Mouse (Mus musculus): ENCODE data around the gene Astn2.

Gene Astn2

DNA sequence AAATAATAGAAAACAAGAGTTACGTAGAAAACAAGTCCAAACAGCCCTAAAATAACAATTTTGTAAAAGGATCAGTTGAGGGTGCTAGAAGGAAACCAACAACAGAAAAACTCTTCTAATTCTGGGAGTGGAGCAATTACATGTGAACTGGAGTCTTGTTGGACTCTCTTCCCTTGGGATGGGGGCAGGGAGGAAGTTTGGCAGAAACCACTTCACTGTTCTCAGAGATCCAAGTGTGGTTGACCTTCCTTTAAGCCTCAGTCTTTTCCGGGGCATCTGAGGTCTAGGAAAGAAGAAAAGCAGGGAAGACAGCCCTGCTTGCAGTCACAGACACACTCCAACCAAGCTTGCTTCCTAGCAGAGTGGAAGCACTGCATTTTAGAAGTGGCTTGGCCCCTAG lies 896.3 kb downstream of the Astn2 start:
- peak; percentile 65 for DNase-seq

DNA sequence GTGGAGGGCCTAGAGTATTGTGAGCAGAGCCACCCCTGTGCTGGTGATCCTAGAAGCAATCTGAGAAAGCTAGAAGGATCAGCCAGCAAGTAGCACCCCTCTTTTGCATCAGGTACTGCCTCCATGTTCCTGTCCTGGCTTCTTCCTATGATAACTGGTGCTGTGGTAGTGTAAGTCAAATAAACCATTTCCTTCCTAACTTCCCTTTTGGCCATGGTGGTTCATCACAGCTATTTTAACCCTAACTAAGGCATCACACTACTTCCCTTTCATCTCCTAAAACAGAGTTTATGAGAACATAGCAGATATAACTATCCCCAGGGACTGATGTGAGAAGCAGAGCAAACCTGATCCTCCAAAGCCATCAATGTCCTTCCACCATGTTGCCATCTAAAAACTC lies 897.5 kb downstream of the Astn2 start:
- no peak for DNase-seq

DNA sequence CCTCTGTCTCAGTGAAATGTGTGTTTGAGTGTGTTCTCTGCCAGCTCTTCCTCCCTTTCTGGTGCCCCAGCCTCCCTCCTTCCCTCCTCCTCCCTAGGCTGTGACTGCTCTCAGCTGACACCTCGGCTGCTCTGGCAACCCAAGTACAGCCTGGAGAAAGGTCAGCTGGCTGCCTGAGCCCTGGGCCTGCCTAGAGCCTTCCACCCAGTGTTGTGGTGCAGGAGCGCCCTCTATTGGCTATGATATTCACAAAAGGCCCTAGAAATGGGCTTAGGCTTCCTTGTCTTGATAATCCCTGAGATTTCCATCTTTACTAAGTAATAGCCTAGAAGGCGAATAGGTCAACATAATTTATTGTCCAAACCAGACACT lies 908.0 kb downstream of the Astn2 start:
- DNase-seq, result peak; percentile 92

DNA sequence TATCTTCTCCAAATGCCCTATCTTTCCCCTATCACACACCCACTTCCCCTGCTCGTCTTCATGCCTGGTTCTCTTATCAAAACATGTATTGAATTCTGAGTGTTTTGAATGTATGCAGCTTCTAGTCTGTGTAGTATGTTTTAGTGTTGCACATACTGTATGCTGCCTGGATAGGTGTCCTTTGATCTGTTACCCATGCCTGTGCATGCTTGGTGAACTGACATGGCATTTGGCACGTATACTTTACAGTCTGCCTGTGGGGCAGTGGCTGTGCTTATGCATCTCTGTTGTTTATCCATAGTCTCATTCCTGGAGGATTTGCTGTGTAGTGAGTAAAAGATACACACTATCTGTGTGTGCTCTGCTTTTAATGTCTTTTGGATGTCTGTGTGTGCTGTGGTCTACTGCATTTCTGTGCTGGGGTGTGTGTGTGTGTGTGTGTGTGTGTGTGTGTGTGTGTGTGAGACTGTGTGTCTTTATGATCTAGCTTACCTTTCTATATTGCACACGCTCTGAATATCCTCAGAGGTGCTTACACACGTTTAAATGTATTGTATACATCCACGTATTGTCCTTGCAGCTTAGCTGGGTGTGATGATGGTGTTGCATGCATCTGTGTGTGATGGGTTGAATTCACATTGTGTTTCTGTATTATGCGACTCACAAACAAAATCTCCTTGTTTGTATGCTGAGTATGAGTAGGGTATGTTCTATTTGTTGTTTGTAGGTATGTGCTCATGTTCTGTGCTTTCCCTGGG lies 908.5 kb downstream of the Astn2 start:
- no peak for DNase-seq

DNA sequence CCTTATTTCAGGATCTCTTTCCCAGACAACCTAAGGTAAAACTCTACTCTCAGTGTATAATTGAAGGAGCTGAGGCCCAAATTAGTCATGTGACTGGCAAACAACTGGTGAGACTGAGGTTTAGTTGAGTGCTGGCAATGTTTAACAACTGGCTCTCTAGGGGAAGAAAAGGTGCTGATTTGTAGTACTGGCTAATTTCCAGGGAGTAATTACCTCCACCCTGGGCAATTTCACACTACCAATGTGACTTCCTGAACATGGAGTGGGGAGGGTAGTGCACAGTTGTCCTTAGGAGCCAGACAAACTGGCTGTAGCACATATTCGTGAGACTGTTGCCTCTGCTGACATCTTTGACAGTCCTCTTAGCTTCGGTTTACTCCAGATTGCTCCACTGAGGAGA lies 912.9 kb downstream of the Astn2 start:
- no peak for DNase-seq

DNA sequence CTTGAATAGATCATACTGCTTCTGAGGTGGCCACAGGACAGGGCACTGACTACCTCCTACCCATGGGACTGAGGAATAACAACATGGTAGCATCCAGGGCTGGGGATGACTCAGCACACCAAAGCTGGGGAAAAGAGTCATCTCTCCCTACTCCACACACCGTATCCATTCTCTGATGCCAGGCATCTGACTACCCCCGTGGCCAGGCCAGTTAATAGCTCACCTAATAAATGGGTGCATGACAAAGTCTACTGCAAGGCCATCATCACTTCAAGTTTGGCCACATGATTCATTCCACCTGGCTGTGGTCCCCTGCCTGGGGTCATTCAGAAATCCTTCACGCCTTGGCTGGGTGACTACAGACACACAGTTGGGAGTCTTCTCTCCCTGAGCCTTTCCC lies 914.7 kb downstream of the Astn2 start:
- DNase-seq, result no peak

DNA sequence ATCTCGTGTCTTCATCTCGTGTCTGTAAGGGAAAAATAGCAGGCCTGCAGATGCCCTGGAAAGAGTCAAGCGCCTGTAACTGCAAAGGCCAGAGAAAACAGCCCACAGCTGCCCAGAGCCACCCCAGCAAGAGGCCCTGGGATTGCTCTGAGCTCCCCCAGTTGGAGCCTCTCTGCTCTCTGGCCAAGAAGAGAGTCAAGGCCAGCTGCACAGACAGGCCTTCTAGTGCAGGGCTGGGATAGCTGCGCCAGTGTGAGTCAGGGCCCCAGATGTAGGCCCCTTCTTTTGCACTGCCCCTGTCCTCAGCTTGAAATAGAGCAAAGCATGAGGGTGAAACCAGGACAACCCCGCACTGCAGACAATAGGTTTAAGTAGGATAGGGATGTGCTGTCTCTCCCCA lies 922.8 kb downstream of the Astn2 start:
- DNase-seq, result peak; percentile 16

DNA sequence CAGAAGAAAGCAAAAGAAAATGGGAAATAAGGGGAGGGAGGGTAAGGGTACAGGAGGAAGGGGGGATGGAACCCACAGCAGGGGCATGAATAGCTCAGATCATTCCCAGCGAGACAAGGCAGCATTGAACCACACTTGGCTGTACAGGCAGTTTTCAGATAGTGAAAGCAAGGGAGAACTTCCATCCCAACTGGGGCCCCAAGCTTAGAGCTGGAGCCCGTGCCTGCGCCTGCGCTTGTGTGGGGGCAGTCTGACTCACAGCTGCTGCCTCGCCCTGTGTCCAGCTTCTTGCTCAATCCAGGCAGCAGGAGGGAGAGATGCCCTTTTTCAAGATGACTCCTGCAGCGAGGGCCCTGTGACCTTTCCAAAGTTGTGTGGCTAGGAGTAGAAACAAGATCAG lies 927.3 kb downstream of the Astn2 start:
- DNase-seq, result peak; percentile 41

DNA sequence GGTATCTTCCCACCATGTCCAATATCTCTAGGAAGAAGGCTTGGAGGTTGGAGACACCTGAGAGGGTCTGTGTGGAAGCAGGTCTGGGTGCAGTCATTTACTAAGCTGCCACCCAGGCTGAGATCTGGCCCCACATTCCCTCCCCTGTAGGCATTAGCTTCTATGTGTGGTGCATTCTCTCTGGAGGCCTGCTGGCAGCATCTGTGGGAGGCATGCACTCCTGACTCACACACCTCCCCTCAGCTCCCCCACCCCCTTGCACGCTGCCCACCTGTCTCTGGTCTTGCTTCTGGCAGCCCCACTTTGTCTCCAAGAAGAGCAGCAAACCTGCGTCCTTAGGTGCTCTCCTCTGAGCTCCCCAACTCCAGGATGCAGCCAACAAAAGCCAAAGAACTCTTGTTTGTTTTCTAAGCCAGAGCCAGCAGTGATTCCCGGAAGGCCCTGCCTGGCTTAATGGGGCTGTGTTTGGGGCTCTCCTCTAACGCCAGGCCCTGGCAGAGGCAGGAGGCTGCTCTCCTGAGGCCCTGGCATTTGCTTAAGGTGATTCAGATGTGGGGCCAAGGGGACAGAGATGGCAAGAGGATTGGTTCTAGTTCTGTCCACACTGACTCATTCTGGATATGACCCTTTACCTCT lies 928.4 kb downstream of the Astn2 start:
- DNase-seq, result no peak

DNA sequence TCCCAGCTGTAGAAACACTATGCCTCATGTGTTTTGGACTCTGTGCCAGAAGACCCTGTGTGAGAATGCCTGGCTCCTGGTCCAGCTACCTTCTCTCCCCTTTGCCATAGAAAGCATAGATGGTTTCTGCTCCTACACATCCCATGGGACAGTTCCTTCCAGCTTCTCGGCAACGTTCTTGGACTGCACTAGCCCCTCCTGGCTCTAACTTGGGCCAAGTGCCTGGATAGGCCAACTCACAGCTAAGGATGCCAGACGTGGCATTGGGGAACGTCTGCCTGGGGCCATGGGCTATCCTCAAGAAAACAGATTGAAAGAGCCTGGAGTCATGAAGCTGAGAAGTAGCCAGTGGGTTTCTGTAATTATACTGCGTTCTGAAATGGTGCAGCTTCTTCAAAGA lies 931.3 kb downstream of the Astn2 start:
- no peak for DNase-seq

DNA sequence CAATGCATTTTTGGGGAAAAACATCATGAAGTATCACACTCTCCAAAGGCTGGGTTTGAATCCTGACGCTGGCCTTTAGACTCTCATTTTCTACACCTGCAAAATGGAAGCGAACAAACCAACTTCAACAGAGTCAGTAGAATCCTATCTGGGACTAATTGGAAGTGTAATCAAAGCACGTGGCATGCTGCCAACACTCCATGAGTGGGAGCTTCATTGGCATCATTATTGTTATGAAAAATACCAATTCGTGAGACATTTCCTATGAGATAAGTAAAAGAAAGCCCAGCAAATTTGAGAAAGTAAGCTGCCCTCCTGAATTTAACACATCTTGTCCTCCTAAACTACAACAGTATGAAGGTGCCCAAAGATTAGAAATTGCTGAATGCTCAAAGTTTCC lies 955.2 kb downstream of the Astn2 start:
- peak; percentile 6 for DNase-seq

DNA sequence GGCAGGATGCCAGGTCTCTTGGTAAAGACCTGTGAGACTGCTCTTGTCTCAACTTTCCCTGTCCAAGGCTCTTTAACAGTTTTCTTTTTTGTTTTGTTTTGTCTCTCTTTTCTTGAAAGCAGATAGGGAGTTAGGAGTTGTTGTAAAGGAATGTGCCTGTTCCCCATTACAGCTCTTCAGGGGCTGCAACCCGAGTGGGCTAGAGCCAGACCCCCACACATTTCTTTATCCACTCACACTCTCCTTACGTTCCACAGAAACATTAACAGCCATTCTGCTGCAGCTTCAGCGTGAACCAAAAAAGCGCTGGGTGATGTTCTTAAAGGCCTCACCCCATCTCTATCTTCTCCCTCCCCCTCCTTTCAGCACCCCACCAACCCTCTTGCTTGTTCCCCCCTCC lies 962.7 kb downstream of the Astn2 start:
- no peak for DNase-seq

DNA sequence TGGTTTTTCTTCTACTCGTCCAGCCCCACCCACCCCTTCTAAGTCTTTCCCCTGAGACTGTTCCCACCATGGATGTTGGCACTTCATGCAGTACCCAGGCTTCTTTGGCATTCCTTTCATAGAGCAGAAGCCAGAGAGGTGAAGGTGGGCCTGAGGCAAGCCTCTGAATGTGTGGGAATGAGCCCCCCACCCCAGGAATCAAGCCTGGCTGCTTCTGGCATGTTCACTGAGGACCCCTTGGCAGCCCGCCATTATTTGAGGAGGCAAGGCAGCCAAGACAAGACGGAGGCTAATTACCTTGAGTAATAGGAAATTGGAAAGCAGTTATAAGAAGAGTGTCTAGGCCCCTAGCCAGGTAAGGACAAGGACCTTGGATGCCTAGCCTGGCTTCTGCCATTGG lies 973.6 kb downstream of the Astn2 start:
- peak; percentile 5 for DNase-seq

DNA sequence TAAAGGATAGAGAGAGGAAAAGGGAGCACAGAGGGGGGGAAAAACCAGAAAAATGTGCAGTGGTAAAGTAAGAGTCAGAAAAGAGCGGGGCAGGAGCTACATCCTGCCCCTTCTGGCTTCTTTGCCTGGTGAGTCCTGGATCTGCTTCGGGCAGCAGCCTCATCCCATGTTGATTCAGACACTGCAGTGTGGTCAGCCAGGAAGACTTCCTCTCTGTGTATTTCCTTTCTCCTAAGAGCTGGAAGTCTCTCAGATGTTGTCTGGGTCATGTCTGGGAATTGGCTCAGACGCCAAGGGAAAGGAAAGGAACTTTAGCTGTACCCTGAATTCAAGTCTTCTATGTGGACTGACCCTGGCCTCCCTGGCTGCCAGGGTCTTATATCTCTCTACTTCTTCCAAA lies 976.9 kb downstream of the Astn2 start:
- DNase-seq, result no peak

DNA sequence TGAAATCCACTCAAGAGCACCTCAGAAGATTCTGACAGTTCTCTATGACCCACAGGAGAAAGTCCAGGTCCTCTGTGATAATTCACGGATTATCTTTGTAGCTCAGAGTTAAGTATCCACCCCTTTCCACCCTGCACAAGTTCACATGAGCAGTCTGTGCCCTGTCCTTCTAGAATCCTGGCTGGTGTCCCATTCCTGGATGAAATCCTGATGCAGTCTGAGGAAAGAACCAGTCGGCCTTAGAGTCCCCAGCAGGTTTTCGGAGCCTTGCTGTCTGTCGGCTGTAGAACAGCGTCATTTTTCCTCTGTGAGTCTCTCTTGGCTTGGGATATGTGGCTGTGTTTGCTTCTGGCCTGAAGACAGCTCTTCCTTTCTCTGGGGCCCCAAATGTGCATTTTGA lies 978.0 kb downstream of the Astn2 start:
- peak; percentile 28 for DNase-seq

DNA sequence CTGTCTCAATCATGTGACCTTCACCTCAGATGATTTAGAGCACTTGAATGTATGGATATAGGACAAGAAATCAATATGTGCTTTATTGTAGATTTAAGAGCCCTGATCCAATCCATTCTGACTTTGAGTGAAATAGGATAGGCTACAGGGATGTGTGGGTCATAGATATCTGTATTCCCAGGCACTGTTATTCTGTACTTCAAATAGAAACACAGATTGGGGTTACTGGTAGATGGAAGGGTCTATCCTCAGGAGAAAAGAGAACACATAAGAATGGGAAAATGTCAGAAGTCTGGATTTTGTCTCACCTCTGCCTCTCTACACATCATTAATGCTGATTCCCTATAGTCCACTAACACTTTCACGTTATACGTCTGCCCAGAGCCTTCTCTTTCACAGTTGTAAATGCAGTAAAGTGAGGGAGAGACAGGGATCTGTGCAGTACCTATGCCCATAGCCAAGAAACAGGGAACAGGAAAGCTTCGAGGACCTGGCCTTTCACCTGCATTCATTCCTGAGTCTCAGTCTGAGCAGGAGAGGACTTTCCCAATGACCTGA lies 981.3 kb downstream of the Astn2 start:
- DNase-seq, result no peak

DNA sequence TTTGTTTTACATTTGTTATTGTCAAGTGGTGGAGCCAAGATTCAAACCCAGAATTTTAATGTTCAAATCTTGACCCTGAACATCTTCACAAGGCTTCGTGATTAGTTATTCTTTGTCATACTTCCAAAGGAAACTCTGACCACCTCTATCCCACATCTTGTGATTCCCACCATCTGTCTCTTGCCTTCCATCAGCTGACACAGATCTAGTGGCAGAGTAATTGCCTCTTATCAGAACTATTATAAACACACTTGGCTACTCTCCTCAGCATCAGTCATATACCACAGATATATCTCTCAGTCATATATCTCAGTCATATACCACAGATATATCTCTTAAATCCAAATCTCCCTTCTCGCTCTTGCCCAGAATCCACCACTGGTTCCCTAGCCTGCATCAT lies 983.1 kb downstream of the Astn2 start:
- no peak for DNase-seq

DNA sequence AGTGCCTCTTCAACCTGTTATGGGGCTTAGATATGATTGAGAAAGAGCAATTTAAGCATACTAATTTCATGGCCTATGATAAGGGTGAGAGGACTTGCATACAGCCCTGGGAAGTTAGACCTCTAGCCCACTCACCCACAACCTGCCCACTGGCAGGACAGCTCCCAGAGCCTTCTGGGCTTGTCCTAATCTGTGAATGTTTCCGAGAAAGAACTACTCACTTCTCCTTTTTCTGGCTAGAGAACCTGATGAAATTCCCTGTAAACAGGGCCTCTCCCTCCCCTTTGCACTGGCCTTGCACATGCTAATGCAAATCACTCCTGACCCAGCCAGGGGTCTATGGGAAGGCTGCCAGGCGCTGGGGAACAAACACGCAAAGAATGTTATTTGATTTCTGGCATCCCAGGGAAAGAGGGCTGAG lies 983.9 kb downstream of the Astn2 start:
- DNase-seq, result peak; percentile 72

DNA sequence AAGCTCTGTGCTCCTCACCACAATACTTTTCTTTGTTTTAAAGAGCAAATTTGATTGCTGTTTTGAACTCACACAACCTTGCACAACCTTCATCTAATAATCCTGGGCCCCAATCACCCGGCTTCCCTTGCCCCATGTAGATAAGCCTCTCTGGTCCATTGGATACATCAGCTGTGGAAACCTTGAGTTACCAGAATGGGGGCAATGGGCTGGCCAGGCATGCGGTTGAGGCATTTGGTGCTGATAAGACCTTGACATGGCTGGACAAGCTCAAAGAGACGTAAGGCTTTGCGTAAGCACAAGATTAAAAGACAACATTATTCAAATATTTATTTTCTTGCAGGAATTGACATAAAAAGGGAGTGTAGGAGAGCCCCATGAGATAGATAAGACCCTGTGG lies 988.9 kb downstream of the Astn2 start:
- no peak for DNase-seq

DNA sequence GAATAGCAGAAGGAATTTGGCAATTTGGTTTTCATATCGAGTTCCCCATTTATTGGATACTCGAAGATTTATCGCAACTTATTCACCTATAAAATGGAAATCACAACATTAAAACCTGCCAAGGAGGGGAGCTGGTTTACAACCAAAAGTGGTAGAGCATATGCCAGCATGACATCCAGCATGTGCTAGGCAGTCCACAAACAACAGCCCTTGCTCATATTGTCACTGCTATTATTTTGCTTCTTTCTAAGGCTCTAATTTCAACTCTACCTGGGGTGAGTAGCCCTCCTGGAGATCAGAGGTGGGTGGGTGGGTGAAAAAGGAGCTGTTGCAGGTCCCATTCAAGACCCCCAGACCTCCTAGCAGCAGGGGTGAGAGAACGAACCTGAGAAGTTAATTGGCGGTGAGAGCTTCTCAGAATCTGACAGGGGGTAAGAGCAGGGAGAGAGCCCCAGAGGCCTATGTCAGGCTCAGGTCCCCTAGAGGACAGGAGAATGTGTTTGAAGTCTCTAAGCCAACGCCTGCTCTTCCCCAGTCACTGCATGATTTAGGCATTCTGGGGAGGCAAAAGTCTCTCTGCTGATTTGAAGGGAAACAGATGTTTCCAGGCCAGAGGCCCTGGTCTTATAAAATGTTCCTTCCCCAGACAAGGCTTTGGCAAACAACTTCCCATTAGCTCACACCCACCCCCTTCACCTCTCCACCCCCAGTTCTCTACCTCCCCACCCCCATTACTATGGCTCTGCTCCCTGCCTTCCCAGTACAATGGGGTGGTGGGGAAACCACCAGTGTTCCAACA lies 1001.4 kb downstream of the Astn2 start:
- peak; percentile 39 for DNase-seq

DNA sequence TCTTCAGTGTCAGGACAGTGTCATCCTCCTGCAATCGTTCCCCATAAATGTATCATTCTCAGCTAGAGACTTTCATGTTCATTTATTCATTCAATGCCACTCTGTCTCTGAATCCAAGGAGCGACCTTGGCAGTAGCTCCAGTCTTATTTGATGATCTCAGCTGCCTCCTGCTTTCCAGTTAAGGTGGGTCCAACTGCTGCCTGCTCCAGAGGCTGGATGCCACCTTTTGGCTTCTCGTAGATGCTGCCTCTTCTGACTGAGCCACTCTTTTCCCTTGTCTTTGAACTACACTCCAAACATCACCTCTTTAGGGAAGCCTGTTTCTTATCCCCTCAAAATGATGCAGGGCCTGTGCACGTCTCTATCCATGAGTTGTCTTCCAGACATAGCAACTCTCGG lies 1002.1 kb downstream of the Astn2 start:
- DNase-seq, result no peak

DNA sequence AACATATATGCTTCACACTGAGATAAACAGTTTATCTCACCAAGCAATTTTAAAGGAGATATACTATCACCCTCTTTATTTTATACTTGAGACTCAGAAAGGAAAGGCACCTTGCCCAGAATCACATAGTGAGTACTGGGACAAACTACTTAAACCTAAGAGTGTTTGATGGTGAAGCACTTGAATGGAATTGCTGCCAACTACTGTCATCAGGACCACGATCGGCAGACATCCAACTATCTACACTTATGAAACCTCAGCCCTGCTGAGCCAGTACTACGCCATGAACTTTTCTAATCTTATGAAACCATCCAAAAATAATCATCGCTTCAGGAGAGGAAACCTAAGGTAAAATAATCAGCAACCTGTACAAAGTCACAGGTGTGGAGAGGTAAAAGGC lies 1005.0 kb downstream of the Astn2 start:
- DNase-seq, result peak; percentile 26

DNA sequence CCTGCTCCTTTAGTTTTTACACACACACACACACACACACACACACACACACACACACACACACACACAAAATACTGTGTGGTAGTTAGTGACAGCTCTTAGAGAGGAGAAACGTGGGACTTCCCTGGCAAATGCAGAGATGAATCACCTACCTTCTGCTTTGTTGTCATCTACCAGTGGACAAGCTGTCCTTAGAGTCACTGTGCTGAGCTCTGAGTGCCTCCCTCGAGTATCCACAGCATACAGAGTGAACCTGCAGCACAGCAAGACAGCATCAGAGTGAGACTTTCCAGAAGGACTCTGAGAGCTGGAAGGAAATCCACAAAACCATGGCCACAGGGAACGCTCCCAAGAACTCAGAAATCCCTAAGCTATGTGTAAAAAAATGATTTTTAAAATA lies 1007.6 kb downstream of the Astn2 start:
- no peak for DNase-seq

DNA sequence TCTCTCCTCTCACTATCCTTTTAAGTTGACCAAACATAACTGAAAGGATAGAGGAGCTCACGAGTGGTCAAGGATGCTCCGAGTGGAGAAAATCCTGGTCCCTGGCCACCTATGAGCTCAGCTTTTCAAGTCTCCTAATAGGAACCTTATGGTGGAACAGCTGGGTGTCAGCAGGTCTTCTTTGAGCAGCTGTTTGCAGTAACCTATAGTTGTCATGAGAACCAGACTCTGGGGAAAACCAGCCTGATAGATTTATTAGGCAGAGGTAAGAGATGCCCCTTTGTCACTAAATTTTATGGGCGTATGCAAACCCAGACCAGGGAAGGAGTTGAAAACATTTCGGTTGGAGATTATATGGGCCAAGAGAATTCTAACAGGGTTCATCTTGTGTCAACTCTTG lies 1013.4 kb downstream of the Astn2 start:
- no peak for DNase-seq
